Mouse (Mus musculus): ENCODE results near the gene Lin7b. TPM values are rescaled to one million over a fixed set of nuclear protein-coding genes. Genes with fewer than 3 reads are reported as not detected.

Gene Lin7b
- 1.5 and 2.0 TPM in 2 replicates for polyA plus RNA-seq (2015; fragmentation: Nextera tagmentation; extraction: Ambion mirVana)

GRCm38 (mm10) chr7:45370475-45371311 is at the start of gene Lin7b:
Lin7b (minus strand) TSS chr7:45370583.

DNA sequence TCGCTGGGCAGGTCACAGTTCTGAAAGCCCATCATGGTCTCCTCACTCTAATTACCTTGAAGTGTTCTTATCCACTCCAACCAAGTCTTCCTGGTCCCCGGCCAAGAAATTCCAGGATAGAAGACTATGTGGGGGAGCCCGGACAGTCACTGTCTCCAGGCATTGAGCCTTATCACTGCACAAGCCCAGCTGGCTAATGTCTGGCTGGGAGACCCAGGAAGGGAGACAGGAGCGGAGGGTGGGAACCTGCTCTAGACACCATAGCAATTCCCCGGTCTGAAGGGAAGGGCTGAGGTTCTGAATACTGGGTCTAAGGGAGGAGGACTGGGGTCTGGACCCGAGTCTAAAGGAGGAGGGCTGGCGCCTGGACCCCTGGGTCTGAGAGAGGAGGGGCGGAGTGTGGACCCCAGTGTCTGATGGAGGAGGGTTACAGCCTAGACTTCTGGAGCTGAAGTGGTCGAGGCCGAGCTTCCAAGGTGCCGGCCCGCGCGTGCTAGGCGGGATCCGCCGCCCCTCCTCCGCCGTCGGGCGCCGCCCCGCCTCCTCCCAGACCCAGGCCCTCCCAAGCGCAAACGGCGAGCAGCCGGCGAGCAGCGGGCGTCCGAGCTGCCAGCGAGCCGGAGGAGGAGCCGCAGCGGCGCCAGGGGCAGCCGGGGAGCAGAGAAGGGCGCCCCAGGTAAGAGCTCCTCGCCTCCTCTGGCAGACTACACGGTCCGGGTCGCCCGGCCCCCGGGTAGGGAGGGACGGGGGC is 42.9 kb upstream of the Lin7b start, which contains the start of gene Ntf5:
Gene Ntf5, plus strand, starts transcription at position 583 of the 751 bp plus-strand sequence.

GRCm38 (mm10) chr7:45405091-45406075 is 35.0 kb upstream of the Lin7b start, which contains the start of gene Kcna7:
Kcna7 (plus strand) TSS chr7:45405653.

GRCm38 (mm10) chr7:45395578-45396336 is 25.4 kb upstream of the Lin7b start, which contains the start of gene Snrnp70:
Snrnp70 (minus strand) TSS chr7:45395742.

DNA sequence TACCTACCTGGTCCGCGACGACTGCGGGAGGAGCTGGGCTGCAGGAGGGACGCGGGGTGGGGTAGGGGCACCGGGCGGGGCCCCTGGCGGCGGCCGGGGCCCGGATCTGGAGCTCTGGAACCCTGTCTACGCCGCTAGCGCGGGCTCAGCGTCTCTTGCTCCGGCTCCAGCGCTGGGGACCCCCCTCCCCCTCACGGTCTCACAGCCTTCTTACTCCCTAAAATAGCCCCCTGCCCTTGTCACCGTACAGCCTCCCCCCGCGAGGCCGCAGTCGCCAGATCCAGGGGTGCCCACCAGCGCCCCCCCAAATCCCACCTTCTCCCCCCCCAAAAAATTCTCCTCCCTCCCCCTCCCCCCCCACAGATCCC is 3.7 kb downstream of the Lin7b start, which contains the start of gene Ppfia3:
Gene Ppfia3, minus strand, starts transcription at position 368 of the 368 bp plus-strand sequence.

DNA sequence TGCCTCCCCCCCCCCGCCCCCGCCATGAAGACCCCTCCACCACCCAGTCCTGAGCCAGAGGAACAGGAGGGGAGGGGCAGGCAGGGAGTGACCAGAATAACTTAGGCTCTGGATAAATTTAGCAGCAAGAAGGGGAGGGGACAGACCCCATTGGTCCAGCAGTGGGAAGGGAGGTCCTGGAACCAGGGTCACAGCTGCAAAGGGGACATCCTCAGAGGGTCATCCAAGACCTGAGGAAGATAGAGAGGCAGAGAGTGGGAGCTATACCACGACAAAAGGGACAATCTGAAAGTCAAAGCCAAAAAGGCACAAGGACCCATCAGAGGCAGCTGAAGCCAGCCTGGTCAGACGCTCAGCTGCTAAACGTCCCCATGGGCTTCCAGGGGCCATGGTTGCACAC is 35.3 kb downstream of the Lin7b start, which contains the start of gene Hrc:
Gene Hrc, plus strand, starts transcription at position 235 of the 400 bp plus-strand sequence.

DNA sequence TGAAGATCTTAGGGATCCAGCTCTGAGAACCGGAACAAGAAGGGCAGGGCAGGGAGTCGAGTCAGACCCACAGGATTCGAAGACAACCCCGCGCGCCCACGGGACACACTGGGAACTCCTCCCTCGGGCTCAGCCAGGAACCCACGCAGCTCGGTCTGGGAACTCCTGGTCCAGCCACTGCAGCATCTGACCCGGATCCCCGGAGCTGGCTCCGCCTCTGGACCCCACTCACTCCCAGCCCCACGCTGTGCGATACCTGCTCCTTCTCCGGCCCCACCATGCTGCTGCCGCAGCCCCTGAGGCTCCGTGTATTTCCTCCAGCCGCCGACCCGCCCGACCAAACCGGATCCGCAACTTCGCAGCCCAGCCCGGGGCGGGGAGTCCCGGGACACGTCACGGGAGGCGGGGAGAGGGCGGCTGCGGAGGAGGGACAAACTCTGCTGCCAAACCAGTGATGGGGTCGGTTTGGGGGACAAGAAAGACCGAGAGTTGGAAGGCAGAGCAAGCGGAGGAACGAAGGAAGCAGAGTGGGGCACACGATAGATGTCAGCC is 36.9 kb downstream of the Lin7b start, which contains the start of gene Trpm4:
Gene Trpm4, minus strand, starts transcription at position 350 of the 552 bp plus-strand sequence.

Other genes starting within 250 kb of the Lin7b start
- 745 and 781 TPM in 2 replicates for gene Rps11, start 246.1 kb downstream of the Lin7b start, polyA plus RNA-seq (2015; fragmentation: Nextera tagmentation; extraction: Ambion mirVana)
- 925 and 1,005 TPM in 2 replicates for gene Rpl13a, start 241.8 kb downstream of the Lin7b start, polyA plus RNA-seq (2015; fragmentation: Nextera tagmentation; extraction: Ambion mirVana)
- 0.52 and 0.86 TPM in 2 replicates for gene Gm45713, start 234.4 kb downstream of the Lin7b start, polyA plus RNA-seq (2015; fragmentation: Nextera tagmentation; extraction: Ambion mirVana)
- 1.0 and 2.3 TPM in 2 replicates for gene Flt3l, start 234.2 kb downstream of the Lin7b start, polyA plus RNA-seq (2015; fragmentation: Nextera tagmentation; extraction: Ambion mirVana)
- 50.8 and 52.5 TPM in 2 replicates for gene Pih1d1, start 216.3 kb downstream of the Lin7b start, polyA plus RNA-seq (2015; fragmentation: Nextera tagmentation; extraction: Ambion mirVana)
- gene Aldh16a1, start 216.0 kb downstream of the Lin7b start, polyA plus RNA-seq (2015; fragmentation: Nextera tagmentation; extraction: Ambion mirVana), result 18.4 and 21.6 TPM in 2 replicates
- gene Slc17a7, start 206.6 kb downstream of the Lin7b start, polyA plus RNA-seq (2015; fragmentation: Nextera tagmentation; extraction: Ambion mirVana), result 0.22 and 0.46 TPM in 2 replicates
- gene Gfy, start 191.0 kb downstream of the Lin7b start, polyA plus RNA-seq (2015; fragmentation: Nextera tagmentation; extraction: Ambion mirVana), result 0.15 TPM in 1 of 2 replicates, not detected in the other
- gene Pth2, start 189.6 kb downstream of the Lin7b start, polyA plus RNA-seq (2015; fragmentation: Nextera tagmentation; extraction: Ambion mirVana), result not detected in 2 replicates
- 1.0 and 2.0 TPM in 2 replicates for gene Ccdc155, start 165.7 kb downstream of the Lin7b start, polyA plus RNA-seq (2015; fragmentation: Nextera tagmentation; extraction: Ambion mirVana)
- 0.23 and 6.5 TPM in 2 replicates for gene Dkkl1, start 158.4 kb downstream of the Lin7b start, polyA plus RNA-seq (2015; fragmentation: Nextera tagmentation; extraction: Ambion mirVana)
- 28.9 and 29.6 TPM in 2 replicates for gene Tead2, start 154.8 kb downstream of the Lin7b start, polyA plus RNA-seq (2015; fragmentation: Nextera tagmentation; extraction: Ambion mirVana)
- gene Cd37, start 131.5 kb downstream of the Lin7b start, polyA plus RNA-seq (2015; fragmentation: Nextera tagmentation; extraction: Ambion mirVana), result 3.6 and 5.9 TPM in 2 replicates
- gene Slc6a16, start 129.5 kb downstream of the Lin7b start, polyA plus RNA-seq (2015; fragmentation: Nextera tagmentation; extraction: Ambion mirVana), result not detected in 2 replicates
- not detected in 2 replicates for gene Slc6a21, start 93.1 kb downstream of the Lin7b start, polyA plus RNA-seq (2015; fragmentation: Nextera tagmentation; extraction: Ambion mirVana)
- 15.3 and 15.4 TPM in 2 replicates for gene Trpm4, start 36.8 kb downstream of the Lin7b start, polyA plus RNA-seq (2015; fragmentation: Nextera tagmentation; extraction: Ambion mirVana)
- 94.0 and 120 TPM in 2 replicates for gene Hrc, start 35.3 kb downstream of the Lin7b start, polyA plus RNA-seq (2015; fragmentation: Nextera tagmentation; extraction: Ambion mirVana)
- gene Ppfia3, start 3.6 kb downstream of the Lin7b start, polyA plus RNA-seq (2015; fragmentation: Nextera tagmentation; extraction: Ambion mirVana), result 3.2 and 4.0 TPM in 2 replicates
- 64.7 and 74.9 TPM in 2 replicates for gene Snrnp70, start 25.2 kb upstream of the Lin7b start, polyA plus RNA-seq (2015; fragmentation: Nextera tagmentation; extraction: Ambion mirVana)
- gene Kcna7, start 35.1 kb upstream of the Lin7b start, polyA plus RNA-seq (2015; fragmentation: Nextera tagmentation; extraction: Ambion mirVana), result 3.5 and 4.7 TPM in 2 replicates
- 0.09 and 0.17 TPM in 2 replicates for gene Ntf5, start 43.1 kb upstream of the Lin7b start, polyA plus RNA-seq (2015; fragmentation: Nextera tagmentation; extraction: Ambion mirVana)
- gene Lhb, start 50.2 kb upstream of the Lin7b start, polyA plus RNA-seq (2015; fragmentation: Nextera tagmentation; extraction: Ambion mirVana), result not detected in 2 replicates
- 90.8 and 92.1 TPM in 2 replicates for gene Gys1, start 64.3 kb upstream of the Lin7b start, polyA plus RNA-seq (2015; fragmentation: Nextera tagmentation; extraction: Ambion mirVana)
- gene Ruvbl2, start 67.5 kb upstream of the Lin7b start, polyA plus RNA-seq (2015; fragmentation: Nextera tagmentation; extraction: Ambion mirVana), result 31.4 and 35.8 TPM in 2 replicates
- 2,280 and 2,838 TPM in 2 replicates for gene Ftl1, start 89.3 kb upstream of the Lin7b start, polyA plus RNA-seq (2015; fragmentation: Nextera tagmentation; extraction: Ambion mirVana)
- gene Bax, start 96.3 kb upstream of the Lin7b start, polyA plus RNA-seq (2015; fragmentation: Nextera tagmentation; extraction: Ambion mirVana), result 74.5 and 83.5 TPM in 2 replicates
- gene Tulp2, start 111.3 kb upstream of the Lin7b start, polyA plus RNA-seq (2015; fragmentation: Nextera tagmentation; extraction: Ambion mirVana), result 0.06 and 0.12 TPM in 2 replicates
- gene Gm45808, start 116.2 kb upstream of the Lin7b start, polyA plus RNA-seq (2015; fragmentation: Nextera tagmentation; extraction: Ambion mirVana), result not detected in 2 replicates
- gene Dhdh, start 118.2 kb upstream of the Lin7b start, polyA plus RNA-seq (2015; fragmentation: Nextera tagmentation; extraction: Ambion mirVana), result 7.1 and 7.2 TPM in 2 replicates
- 124 and 146 TPM in 2 replicates for gene Nucb1, start 139.8 kb upstream of the Lin7b start, polyA plus RNA-seq (2015; fragmentation: Nextera tagmentation; extraction: Ambion mirVana)
- gene Ppp1r15a, start 155.7 kb upstream of the Lin7b start, polyA plus RNA-seq (2015; fragmentation: Nextera tagmentation; extraction: Ambion mirVana), result 19.1 and 19.6 TPM in 2 replicates
- gene Plekha4, start 155.7 kb upstream of the Lin7b start, polyA plus RNA-seq (2015; fragmentation: Nextera tagmentation; extraction: Ambion mirVana), result 5.6 and 8.0 TPM in 2 replicates
- gene Hsd17b14, start 184.3 kb upstream of the Lin7b start, polyA plus RNA-seq (2015; fragmentation: Nextera tagmentation; extraction: Ambion mirVana), result 6.1 and 7.2 TPM in 2 replicates
- 35.4 and 88.9 TPM in 2 replicates for gene Bcat2, start 199.6 kb upstream of the Lin7b start, polyA plus RNA-seq (2015; fragmentation: Nextera tagmentation; extraction: Ambion mirVana)
- gene Fgf21, start 244.9 kb upstream of the Lin7b start, polyA plus RNA-seq (2015; fragmentation: Nextera tagmentation; extraction: Ambion mirVana), result 0.18 TPM in 1 of 2 replicates, not detected in the other
- gene Fut1, start 246.7 kb upstream of the Lin7b start, polyA plus RNA-seq (2015; fragmentation: Nextera tagmentation; extraction: Ambion mirVana), result 0.05 TPM in 1 of 2 replicates, not detected in the other